Mouse (Mus musculus): ENCODE results near the gene Pgap1. TPM values are rescaled to one million over a fixed set of nuclear protein-coding genes. Genes with fewer than 3 reads are reported as not detected.
A peak's percentile ranks its signal among the peaks of the same experiment; 100 is the strongest.

Gene Pgap1
- 18.9 to 23.0 TPM (median 21.4 TPM) in 3 replicates for total RNA-seq (2017)

DNA sequence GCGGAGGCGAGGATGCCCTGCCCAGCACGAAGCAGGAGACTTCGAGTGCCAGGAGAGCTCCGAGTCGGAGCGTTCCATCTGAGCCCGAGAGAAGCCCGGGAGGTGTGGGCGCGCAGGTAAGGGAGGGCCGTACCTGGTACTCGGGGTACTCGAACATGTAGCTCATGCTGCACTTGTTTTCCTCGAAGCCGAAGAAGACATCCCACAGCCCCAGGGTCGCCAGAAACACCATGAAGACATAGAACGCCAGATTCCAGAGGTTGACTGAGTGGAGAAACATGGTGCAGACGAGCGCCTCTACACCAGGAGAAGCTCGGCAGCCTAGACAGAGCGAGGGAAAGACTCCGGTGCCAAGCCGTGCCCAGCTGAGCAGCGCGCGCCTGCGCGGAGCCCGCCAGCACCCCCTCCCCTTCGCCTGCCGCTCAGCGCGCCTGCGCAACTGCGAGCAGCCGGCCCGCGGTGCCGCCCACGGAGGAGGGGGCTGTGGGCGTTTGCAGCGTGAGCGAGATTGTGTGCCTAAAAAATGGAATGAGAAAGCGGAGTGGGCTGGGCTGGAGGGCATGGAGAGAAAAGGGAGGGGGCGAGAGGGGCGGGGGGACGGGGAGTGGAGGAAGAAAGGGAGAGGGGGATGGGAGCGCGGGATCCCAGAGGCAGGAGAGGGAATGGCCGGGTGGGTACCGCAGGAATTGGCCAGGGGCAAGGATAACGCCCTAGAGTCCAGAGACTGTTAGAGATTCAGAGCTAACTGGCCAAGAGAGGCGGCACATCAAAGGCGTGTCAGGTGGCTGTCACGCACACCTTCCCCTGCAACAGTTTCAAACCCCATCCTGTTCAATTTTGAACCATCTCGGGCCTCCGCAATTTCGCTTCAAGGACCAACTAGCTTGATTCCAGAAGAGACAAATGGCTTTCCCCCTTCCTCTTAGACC, at the start of gene Pgap1:
Gene Pgap1, minus strand, starts transcription at position 384 of the 929 bp plus-strand sequence.
- ATAC-seq (replicated peaks; ENCODE audit: insufficient number of reproducible peaks, low FRiP score, low TSS enrichment, poor library complexity, severe bottlenecking) = peak; percentile 69

DNA sequence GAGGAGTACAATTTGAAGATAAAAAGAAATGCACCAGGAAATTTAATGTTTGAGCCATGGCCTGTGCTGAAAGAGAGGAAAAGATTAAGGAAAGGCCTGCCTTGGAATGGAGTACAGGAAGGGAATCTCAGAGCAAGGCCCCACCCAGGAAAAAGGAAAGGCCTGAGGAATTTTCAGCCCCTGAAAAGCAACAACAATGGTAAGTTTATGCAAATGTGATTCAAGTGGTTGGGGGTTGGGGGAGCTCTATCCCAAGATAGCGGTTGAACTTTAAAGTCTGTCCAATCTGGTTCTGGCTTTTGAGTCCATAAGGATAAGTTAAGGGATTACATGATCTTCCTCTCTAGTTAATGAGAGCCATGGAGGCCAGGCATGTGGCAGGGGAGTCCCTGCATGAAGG, 49.5 kb upstream of the Pgap1 start:
- ATAC-seq (replicated peaks; ENCODE audit: insufficient number of reproducible peaks, low FRiP score, low TSS enrichment, poor library complexity, severe bottlenecking) = no peak

GRCm38 (mm10) chr1:54601692-54602091, 44.2 kb upstream of the Pgap1 start:
- no peak for ATAC-seq (replicated peaks; ENCODE audit: insufficient number of reproducible peaks, low FRiP score, low TSS enrichment, poor library complexity, severe bottlenecking)

GRCm38 (mm10) chr1:54600275-54600674, 42.8 kb upstream of the Pgap1 start:
- ATAC-seq (replicated peaks; ENCODE audit: insufficient number of reproducible peaks, low FRiP score, low TSS enrichment, poor library complexity, severe bottlenecking) = no peak

DNA sequence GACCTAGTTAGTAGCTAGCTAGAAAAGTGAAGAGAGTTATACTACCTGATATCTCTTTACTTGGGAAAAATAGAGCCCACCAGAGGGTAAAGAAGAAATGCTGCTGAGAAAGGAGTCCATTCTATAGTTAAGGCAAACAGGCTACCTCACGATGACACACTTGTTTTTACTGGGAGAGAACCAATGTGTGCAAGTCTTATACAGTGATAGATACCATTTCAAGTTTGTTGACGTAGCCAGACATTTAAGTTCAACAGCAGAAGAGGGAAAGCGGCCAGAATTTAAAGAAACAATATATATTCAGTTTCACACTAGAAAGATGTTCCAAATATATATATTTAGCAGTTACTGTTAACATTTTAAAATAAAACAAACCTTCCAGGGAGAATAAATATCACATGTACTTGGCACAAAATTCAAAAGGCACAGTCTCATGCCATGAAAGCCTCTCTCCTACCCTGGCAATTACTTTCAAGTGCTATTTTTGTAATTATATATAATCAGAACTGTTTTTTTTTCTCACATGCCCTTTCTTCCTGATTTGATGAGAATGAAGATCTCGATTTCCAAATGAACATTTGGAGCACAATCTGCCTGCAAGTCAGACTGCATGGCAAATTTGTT, 40.2 kb upstream of the Pgap1 start:
- no peak for ATAC-seq (replicated peaks; ENCODE audit: insufficient number of reproducible peaks, low FRiP score, low TSS enrichment, poor library complexity, severe bottlenecking)

GRCm38 (mm10) chr1:54596151-54596550, 38.7 kb upstream of the Pgap1 start:
- no peak for ATAC-seq (replicated peaks; ENCODE audit: insufficient number of reproducible peaks, low FRiP score, low TSS enrichment, poor library complexity, severe bottlenecking)

DNA sequence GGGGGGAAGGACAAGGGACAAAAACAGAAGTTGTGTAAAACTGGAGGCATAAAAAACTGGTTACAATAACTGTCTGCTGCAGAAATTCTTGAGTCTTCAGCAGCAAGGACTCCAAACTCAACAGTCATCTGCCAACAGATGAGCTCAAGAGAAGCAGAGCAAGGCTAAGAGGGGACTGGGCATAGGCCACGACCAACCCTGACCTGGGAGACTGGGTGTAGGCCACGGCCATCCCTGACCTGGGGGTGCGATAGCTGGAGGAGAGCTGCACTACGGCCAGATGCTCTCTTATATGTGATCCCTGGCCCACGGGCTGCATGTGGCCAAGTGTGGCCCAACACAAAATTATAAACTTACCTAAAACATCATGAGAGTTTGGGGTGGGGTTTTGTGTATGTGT, 29.6 kb upstream of the Pgap1 start:
- no peak for ATAC-seq (replicated peaks; ENCODE audit: insufficient number of reproducible peaks, low FRiP score, low TSS enrichment, poor library complexity, severe bottlenecking)

- no peak for ATAC-seq (replicated peaks; ENCODE audit: insufficient number of reproducible peaks, low FRiP score, low TSS enrichment, poor library complexity, severe bottlenecking)
Observed at GRCm38 (mm10) chr1:54585971-54586555, 28.6 kb upstream of the Pgap1 start.

DNA sequence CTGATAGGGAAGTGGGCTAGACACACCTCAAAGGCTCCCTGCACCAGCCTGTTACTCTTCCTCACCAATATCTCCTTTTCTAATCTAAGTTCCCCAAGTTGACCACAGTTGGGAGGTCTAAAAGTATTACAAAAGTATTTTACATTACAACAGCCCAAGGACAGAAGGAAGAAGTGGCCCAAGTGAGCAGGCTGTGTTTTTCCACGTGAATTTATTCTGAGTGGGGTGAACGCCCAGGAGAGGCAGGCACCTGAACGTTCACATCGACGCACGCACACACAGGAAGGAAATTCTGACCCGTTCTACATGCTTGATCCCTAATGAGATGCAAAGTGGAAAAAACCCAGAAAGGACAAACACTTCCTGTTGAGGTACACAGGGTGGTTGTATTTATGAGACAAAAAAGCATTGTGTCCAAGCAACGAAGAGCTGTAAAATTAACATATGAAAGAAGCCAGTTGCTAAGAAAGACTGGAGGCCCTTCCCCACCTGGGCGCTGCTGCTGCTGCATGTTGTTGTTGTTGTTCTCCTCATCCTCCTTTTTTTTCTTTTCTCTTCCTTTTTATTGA, 27.9 kb upstream of the Pgap1 start:
- ATAC-seq (replicated peaks; ENCODE audit: insufficient number of reproducible peaks, low FRiP score, low TSS enrichment, poor library complexity, severe bottlenecking) = peak; percentile 92

DNA sequence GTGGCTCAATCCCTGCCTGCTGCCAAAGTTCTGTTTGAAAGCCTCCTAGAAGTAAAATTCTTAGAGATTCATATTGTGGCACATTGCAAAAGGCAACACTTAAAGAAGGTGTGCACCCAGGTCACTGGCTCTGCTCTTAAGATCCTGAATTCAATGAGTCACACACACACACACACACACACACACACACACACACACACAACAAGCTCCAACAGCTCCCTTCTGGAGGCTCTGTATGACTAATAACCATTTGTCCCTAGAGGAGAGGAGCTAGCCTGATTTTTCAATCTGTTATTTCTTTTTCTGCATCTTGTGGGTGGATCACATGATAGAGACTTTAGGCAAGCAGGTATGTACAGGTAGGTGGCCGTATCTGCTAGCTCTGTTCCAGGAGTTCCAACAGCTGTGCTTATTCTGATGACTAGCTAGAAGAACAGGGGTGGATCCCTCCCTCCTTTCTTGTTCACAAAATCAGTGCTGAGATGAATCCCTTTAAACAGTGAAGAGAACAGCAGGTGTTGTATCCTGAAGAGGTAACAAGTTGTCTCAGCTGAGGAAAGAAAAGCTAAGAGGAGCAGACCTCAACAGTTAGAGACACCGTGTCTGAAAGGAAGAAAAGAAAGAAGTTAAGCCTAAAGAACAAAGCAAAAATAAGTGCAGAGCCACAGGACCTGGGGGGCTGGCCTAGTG, 27.2 kb upstream of the Pgap1 start:
- 0 out of 2 replicates have a peak, but pooled peaks have one; percentile 3 for ATAC-seq (replicated peaks; ENCODE audit: insufficient number of reproducible peaks, low FRiP score, low TSS enrichment, poor library complexity, severe bottlenecking)

- no peak for ATAC-seq (replicated peaks; ENCODE audit: insufficient number of reproducible peaks, low FRiP score, low TSS enrichment, poor library complexity, severe bottlenecking)
Observed at GRCm38 (mm10) chr1:54578358-54579184, 21.1 kb upstream of the Pgap1 start.

GRCm38 (mm10) chr1:54569102-54569501, 11.6 kb upstream of the Pgap1 start:
- peak; percentile 61; the same call in 1 of the 2 replicates for ATAC-seq (replicated peaks; ENCODE audit: insufficient number of reproducible peaks, low FRiP score, low TSS enrichment, poor library complexity, severe bottlenecking)

DNA sequence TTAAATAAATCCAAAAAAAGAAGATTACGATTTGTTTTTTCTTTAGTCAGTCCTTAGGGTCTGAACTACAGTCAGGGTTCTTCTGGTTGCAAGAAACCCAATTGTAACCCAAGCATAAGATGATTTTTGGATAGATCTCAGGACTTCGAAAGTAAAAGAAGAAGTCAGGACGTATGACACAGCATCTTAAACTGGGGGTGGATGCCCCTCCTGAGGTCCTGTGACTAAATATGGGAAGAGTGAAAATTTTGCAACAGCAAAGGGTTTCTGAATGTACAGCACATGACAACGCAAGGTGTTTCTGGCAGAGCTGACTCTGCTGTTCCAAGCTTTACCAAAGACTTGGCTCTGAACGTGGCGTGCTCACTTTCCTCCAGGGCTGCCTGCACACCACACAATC, 6.4 kb upstream of the Pgap1 start:
- peak; percentile 94 for ATAC-seq (replicated peaks; ENCODE audit: insufficient number of reproducible peaks, low FRiP score, low TSS enrichment, poor library complexity, severe bottlenecking)

DNA sequence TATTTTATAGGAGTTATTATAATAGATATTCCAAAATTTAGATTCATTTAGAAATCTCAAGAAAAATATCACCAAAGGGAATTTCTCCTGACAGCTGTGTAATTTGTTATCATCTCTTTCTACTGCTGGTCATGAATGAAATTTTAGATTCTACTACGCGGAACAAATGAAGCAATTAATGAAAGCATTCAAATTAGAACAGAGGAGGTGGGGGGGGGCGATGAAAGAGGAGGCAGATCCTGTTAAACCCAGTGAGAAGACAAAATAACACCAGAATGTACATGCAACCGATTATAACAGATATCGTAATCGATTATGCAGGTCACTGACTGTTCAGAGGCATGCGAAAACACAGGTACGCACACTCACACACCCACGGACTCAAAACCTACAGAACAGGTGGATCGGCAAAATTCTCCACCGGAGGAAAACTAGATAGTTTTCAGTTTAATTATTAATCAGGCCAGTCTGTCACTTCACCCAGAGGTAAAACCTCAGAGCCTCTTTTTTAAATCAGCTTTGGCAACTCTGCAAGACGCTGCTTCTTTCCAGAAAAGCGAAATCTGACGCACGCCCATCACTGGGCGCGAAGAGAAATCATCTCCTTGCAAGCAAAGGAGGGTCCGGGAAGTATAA, 780 bp downstream of the Pgap1 start:
- ATAC-seq (replicated peaks; ENCODE audit: insufficient number of reproducible peaks, low FRiP score, low TSS enrichment, poor library complexity, severe bottlenecking) = no peak

DNA sequence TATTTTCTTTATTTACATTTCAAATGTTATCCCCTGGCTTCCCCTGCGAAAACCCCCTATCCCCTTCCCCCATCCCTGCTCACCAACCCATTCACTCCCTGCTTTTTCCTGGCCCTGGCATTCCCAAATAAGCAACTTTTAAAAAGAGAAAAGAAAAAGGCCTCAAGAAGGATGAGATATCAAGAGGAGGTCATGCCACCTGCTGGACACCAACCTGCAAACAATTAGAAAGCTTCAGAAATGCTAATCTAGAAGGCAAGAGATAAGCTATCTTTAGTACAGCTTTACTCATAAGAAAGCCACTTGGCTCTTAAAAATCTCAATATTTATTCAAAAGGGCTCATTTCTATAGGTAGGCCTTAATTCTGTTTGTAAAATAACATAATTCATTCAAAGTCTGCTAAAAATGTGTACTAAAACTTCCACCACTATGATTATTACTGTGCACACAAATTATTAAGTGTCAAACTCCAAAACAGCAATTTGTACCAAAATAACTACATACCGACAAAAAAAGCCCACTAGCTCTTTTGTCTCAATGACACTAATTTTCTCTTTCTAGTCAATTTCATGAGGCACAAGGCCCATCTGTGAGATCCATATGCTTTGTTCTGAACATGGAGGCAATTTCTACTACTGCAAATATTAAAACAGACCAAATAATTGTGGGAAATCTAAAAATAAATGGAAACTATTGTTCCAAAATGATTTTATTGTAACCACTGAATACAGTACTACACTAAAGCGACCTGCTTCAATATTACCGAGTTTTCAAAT, 1.9 kb downstream of the Pgap1 start:
- no peak for ATAC-seq (replicated peaks; ENCODE audit: insufficient number of reproducible peaks, low FRiP score, low TSS enrichment, poor library complexity, severe bottlenecking)

DNA sequence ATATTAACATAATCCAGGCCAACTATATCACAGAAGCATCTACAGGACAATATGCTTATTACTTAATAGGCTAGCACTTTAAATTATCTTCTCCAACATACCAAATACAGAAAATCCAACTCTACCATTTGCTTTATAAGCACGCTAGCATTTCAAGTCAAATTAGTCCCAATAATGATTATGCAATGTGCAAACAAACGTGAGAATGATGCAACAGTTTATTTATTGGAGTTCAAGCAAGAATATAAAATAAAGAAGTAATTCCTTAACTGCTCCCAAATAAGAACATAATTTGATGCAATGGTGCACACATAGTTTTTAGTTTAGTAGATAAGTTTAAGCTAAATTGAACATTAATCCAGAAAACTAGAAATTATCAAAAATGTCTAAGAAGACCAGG, 4.9 kb downstream of the Pgap1 start:
- ATAC-seq (replicated peaks; ENCODE audit: insufficient number of reproducible peaks, low FRiP score, low TSS enrichment, poor library complexity, severe bottlenecking) = no peak

DNA sequence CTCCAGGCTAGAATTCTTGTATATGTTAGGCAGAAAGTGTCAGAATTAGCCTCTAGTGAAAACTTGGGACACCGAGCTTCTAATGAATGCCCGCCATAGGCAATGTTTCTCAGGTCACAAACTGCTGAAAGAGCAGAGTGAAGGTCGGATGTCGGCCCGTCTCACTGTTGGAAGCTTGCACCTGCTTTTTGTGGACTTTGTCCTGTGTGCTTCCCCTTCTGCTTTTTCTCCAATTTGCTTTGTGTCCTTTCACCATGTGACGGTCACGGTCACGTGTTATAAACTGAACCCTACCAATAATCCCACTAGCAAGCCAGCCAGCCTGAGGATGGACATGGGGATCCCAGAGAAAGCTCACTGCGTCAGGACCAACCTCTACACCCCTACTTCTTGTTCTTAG, 12.3 kb downstream of the Pgap1 start:
- no peak for ATAC-seq (replicated peaks; ENCODE audit: insufficient number of reproducible peaks, low FRiP score, low TSS enrichment, poor library complexity, severe bottlenecking)
